Mouse (Mus musculus) kidney, adult 10 weeks (tissue): ENCODE results near the gene Hcn2. TPM values are rescaled to one million over a fixed set of nuclear protein-coding genes. Genes with fewer than 3 reads are reported as not detected.

Source experiments
- polyA plus RNA-seq: library from polyadenylated mRNA; stranded (reverse); fragments of 350-450 nt; fragmentation: Illumina TruSeq; extraction: RNeasy Lipid Tissue Mini Kit (QIAGEN cat#74804); gene quantifications from one replicate; pipeline ENCODE4 v1.2.3, GENCODE M21; 2014; ENCODE audit warnings: low read depth, low replicate concordance

Gene Hcn2
- polyA plus RNA-seq: not detected

GRCm38 (mm10) chr10:79716254-79716987 lies at the start of gene Hcn2:
TSS of gene Hcn2 (plus strand) at chr10:79716634.

GRCm38 (mm10) chr10:79668771-79669575 lies 47.5 kb upstream of the Hcn2 start, which contains the start of gene Tpgs1:
TSS of gene Tpgs1 (plus strand) at chr10:79669369.

GRCm38 (mm10) chr10:79681591-79682245 lies 34.7 kb upstream of the Hcn2 start, which contains the start of gene Cdc34:
TSS of gene Cdc34 (plus strand) at chr10:79682195.

GRCm38 (mm10) chr10:79688720-79689119 lies 27.7 kb upstream of the Hcn2 start, which contains the start of gene Gzmm:
TSS of gene Gzmm (plus strand) at chr10:79689020.

GRCm38 (mm10) chr10:79704065-79704969 lies 12.1 kb upstream of the Hcn2 start, which contains the start of gene Bsg:
TSS of gene Bsg (plus strand) at chr10:79704491.

DNA sequence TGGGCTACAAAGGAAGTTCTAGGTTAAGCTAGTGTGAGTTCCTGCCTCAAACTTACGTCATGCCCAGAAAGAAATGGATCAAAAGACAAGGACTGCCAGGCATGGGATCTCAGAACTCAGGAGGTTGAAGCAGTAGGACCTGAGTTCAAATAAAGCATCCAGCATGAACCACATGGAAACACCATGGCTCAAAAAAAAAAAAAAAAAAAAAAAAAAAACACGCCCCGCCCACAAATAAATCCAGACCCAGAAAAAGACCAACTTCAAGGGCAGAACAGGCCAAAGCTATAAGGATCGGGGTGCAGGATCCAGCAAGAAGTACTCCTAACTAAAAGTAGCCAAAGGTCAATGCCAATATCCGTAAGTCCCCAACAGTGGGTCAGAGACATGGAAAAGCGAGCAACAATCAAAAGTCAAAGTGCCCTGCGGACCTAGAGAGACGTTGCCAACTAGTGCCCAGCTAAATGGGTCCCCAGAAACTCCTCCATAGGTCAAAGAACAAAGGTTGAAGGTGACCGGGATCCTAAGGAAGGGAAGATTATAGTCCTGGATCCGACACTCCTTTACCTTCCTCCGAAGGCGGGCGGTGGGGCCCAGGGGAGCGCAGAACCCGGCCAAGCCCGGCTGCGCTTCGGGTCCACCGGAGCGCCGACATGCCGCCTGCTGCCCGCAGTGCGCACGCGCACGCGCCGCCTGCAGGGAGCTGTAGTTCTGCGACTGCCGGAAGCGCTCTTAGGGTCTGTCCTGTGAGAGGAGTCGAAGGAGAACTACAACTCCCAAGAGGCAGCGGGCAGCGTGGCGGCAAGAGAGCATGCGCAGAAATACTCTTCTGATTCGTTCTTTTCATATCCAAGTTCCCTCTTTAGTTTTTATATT lies 29.7 kb downstream of the Hcn2 start, which contains the start of gene Polrmt:
Gene Polrmt, minus strand, starts transcription at position 684 of the 876 bp plus-strand sequence.

DNA sequence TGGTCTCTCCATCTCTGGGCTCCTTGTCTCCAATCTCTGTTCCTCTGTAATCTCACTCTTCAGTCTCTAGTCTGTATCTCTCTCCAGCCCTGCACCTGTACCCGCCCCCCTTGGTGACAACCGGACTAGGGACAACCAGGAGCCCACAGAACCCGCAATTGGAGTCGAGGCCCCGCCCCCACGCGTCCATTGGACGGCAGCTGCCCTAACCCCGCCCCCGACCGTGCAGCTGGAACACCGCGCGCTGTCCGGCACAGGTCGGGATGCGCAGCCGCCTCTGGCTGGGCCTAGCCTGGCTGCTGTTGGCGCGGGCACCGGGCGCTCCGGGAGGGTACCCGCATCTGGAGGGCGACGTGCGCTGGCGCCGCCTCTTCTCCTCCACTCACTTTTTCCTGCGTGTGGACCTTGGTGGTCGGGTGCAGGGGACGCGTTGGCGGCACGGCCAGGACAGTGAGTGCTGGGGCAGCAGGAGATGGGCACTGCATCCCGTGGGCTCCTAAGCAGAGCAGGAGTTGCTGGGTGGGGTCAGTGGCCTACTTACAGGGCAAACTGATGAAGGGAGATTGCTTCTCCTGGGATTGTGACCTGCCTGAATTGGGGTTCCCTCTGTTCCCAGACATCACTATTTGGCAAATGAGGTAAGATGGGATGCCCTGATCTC lies 38.6 kb downstream of the Hcn2 start, which contains the start of gene Fgf22:
Gene Fgf22, plus strand, starts transcription at position 221 of the 661 bp plus-strand sequence.

DNA sequence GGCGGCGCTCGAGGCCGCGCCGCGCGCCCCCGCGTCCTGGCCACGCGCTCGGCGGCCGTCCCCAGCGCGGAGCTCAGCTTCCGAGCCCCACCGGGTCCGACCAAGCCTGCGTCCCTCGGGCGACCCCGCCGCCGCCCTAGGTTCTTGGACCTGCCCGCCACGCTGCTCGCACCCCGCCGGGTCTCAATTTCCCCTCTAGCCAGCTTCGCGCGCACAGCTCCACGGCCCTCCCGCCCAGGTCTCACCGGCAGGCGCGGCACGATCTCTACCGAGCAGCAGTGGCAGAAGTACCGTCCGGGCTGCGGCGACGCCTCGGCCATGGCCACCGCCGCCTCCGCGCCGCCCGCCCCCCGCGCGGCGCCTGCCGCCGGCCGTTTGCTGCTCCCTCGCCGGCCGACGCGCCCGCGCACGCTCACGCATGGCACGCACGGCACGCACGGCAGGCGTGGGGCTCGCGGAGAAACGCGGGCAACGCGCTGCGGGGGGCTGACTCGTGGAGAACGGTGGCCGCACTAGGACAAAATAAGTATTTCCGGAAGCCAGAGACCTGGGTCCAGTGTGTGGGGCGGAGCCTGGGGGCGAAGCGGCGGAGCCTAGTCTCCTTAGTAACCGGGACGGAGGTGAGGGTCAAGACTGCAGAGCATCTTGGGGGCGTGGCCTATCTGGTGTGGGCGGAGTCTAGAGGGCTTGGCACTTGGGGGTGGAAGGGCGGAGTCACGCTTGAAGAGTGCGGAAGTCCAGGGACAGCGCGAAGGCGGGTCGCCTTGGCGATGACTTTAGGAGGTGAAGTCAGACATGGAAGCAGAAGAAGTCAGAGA lies 50.3 kb downstream of the Hcn2 start, which contains the start of gene Rnf126:
Gene Rnf126, minus strand, starts transcription at position 445 of the 818 bp plus-strand sequence.

GRCm38 (mm10) chr10:79777103-79777531 lies 60.7 kb downstream of the Hcn2 start, which contains the start of gene Fstl3:
TSS of gene Fstl3 (plus strand) at chr10:79777272.

Other genes starting within 250 kb of the Hcn2 start
- gene Vmn2r83, start 247.9 kb upstream of the Hcn2 start, polyA plus RNA-seq: not detected
- 3.4 TPM for gene Plpp2, start 182.8 kb upstream of the Hcn2 start, polyA plus RNA-seq
- gene Mier2, start 161.4 kb upstream of the Hcn2 start, polyA plus RNA-seq: not detected
- not detected for gene Theg, start 129.3 kb upstream of the Hcn2 start, polyA plus RNA-seq
- gene C2cd4c, start 102.6 kb upstream of the Hcn2 start, polyA plus RNA-seq: not detected
- gene Shc2, start 78.7 kb upstream of the Hcn2 start, polyA plus RNA-seq: not detected
- not detected for gene Odf3l2, start 70.9 kb upstream of the Hcn2 start, polyA plus RNA-seq
- gene Madcam1, start 52.1 kb upstream of the Hcn2 start, polyA plus RNA-seq: not detected
- gene Tpgs1, start 47.3 kb upstream of the Hcn2 start, polyA plus RNA-seq: not detected
- gene Cdc34, start 34.4 kb upstream of the Hcn2 start, polyA plus RNA-seq: not detected
- not detected for gene Gzmm, start 27.6 kb upstream of the Hcn2 start, polyA plus RNA-seq
- gene Bsg, start 12.1 kb upstream of the Hcn2 start, polyA plus RNA-seq: 293 TPM
- 4.2 TPM for gene Polrmt, start 29.9 kb downstream of the Hcn2 start, polyA plus RNA-seq
- gene Fgf22, start 38.4 kb downstream of the Hcn2 start, polyA plus RNA-seq: not detected
- gene Rnf126, start 50.3 kb downstream of the Hcn2 start, polyA plus RNA-seq: 0.36 TPM
- gene Fstl3, start 60.6 kb downstream of the Hcn2 start, polyA plus RNA-seq: 2.6 TPM
- not detected for gene Prss57, start 74.3 kb downstream of the Hcn2 start, polyA plus RNA-seq
- 1.1 TPM for gene Palm, start 76.9 kb downstream of the Hcn2 start, polyA plus RNA-seq
- 0.49 TPM for gene Misp, start 104.4 kb downstream of the Hcn2 start, polyA plus RNA-seq
- gene Ptbp1, start 137.8 kb downstream of the Hcn2 start, polyA plus RNA-seq: 40.9 TPM
- gene Prtn3, start 157.8 kb downstream of the Hcn2 start, polyA plus RNA-seq: not detected
- not detected for gene Plppr3, start 158.0 kb downstream of the Hcn2 start, polyA plus RNA-seq
- gene Elane, start 169.6 kb downstream of the Hcn2 start, polyA plus RNA-seq: not detected
- gene Cfd, start 174.2 kb downstream of the Hcn2 start, polyA plus RNA-seq: not detected
- 0.20 TPM for gene Med16, start 192.3 kb downstream of the Hcn2 start, polyA plus RNA-seq
- not detected for gene Gm26602, start 194.2 kb downstream of the Hcn2 start, polyA plus RNA-seq
- gene Kiss1r, start 200.3 kb downstream of the Hcn2 start, polyA plus RNA-seq: 0.16 TPM
- gene R3hdm4, start 204.6 kb downstream of the Hcn2 start, polyA plus RNA-seq: 6.4 TPM
- 3.1 TPM for gene Arid3a, start 210.4 kb downstream of the Hcn2 start, polyA plus RNA-seq
- gene Wdr18, start 243.5 kb downstream of the Hcn2 start, polyA plus RNA-seq: 1.7 TPM